Mouse (Mus musculus): ENCODE measurements at regions not wholly inside any gene's neighbourhood (a gene's known extent, or its start where the extent isn't known, plus 50 kb on each side); places are given as distances from the start of the nearest gene placed in this dataset.

- H3K27ac ChIP-seq (replicated peaks), result no peak overlapping the region
- no peaks in the 10 kb centered on the region for H3K27me3 ChIP-seq (replicated peaks)
- H3K36me3 ChIP-seq, result no peaks in the 10 kb centered on the region
- no peak overlapping the region for H3K4me3 ChIP-seq (replicated peaks)
- no peak for ATAC-seq (ENCODE audit: low FRiP score)
- H3K9me3 ChIP-seq (replicated peaks), result no peaks in the 10 kb centered on the region
- no peak overlapping the region for H3K9ac ChIP-seq (replicated peaks)
- H3K4me1 ChIP-seq, result no peaks in the 10 kb centered on the region
- H3K4me2 ChIP-seq, result no peak overlapping the region
- 70% methylated on average over 2 of the region's 2 CpGs for whole genome bisulfite sequencing
These were observed 99.2 kb upstream of the Lgalsl start for GRCm38 (mm10) chr11:20930045-20930444.

- no peaks in the 10 kb centered on the region for H3K36me3 ChIP-seq
These were observed 99.7 kb upstream of the Lgalsl start for GRCm38 (mm10) chr11:20930573-20930972.

GRCm38 (mm10) chr11:20934191-20935062 lies 103.6 kb upstream of the Lgalsl start:
- H3K36me3 ChIP-seq, result no peaks in the 10 kb centered on the region
- H3K9ac ChIP-seq (replicated peaks), result no peak overlapping the region
- H3K4me2 ChIP-seq, result no peak overlapping the region
- H3K27ac ChIP-seq (replicated peaks), result no peak overlapping the region
- ATAC-seq (ENCODE audit: low FRiP score), result no peak
- H3K4me3 ChIP-seq (replicated peaks), result no peak overlapping the region
- 43% methylated on average over 2 of the region's 2 CpGs for WGBS
- no peaks in the 10 kb centered on the region for H3K9me3 ChIP-seq (replicated peaks)
- H3K27me3 ChIP-seq (replicated peaks), result no peaks in the 10 kb centered on the region
- H3K4me1 ChIP-seq, result no peaks in the 10 kb centered on the region

More at GRCm38 (mm10) chr11:20930573-20930972, 99.7 kb upstream of the Lgalsl start:
- WGBS, result 88% methylated on average over 5 of the region's 5 CpGs
- H3K9ac ChIP-seq (replicated peaks), result no peak overlapping the region
- no peak for ATAC-seq (ENCODE audit: low FRiP score)
- no peaks in the 10 kb centered on the region for H3K27me3 ChIP-seq (replicated peaks)
- no peak overlapping the region for H3K27ac ChIP-seq (replicated peaks)
- no peak overlapping the region for H3K4me2 ChIP-seq
- H3K4me3 ChIP-seq (replicated peaks), result no peak overlapping the region
- no peaks in the 10 kb centered on the region for H3K9me3 ChIP-seq (replicated peaks)
- no peaks in the 10 kb centered on the region for H3K4me1 ChIP-seq

GRCm38 (mm10) chr11:20935063-20935370 lies 104.2 kb upstream of the Lgalsl start:
- Histone ChIP-seq H3K27ac (replicated peaks) (no peak overlapping the region), H3K4me2 (no peak overlapping the region), H3K4me3 (replicated peaks) (no peak overlapping the region), H3K4me1 (no peaks in the 10 kb centered on the region), H3K36me3 (no peaks in the 10 kb centered on the region), H3K9me3 (replicated peaks) (no peaks in the 10 kb centered on the region), H3K27me3 (replicated peaks) (no peaks in the 10 kb centered on the region), H3K9ac (replicated peaks) (no peak overlapping the region)
- no peak for ATAC-seq (ENCODE audit: low FRiP score)

- H3K4me1 ChIP-seq, result no peaks in the 10 kb centered on the region
- H3K27ac ChIP-seq (replicated peaks), result no peak overlapping the region
- no peaks in the 10 kb centered on the region for H3K27me3 ChIP-seq (replicated peaks)
- no peak for ATAC-seq (ENCODE audit: low FRiP score)
- 90% methylated on average over 2 of the region's 2 CpGs for WGBS
- H3K4me3 ChIP-seq (replicated peaks), result no peak overlapping the region
- H3K9ac ChIP-seq (replicated peaks), result no peak overlapping the region
- no peak overlapping the region for H3K4me2 ChIP-seq
- no peaks in the 10 kb centered on the region for H3K9me3 ChIP-seq (replicated peaks)
- no peaks in the 10 kb centered on the region for H3K36me3 ChIP-seq
These were observed 105.1 kb upstream of the Lgalsl start for GRCm38 (mm10) chr11:20935910-20936309.

- H3K4me1 ChIP-seq, result no peaks in the 10 kb centered on the region
- H3K4me3 ChIP-seq (replicated peaks), result no peak overlapping the region
- WGBS, result 93% methylated on average over 1 of the region's 1 CpGs
- H3K9ac ChIP-seq (replicated peaks), result no peak overlapping the region
- no peaks in the 10 kb centered on the region for H3K27me3 ChIP-seq (replicated peaks)
- no peak overlapping the region for H3K4me2 ChIP-seq
- ATAC-seq (ENCODE audit: low FRiP score), result no peak
- no peaks in the 10 kb centered on the region for H3K9me3 ChIP-seq (replicated peaks)
- no peak overlapping the region for H3K27ac ChIP-seq (replicated peaks)
- no peaks in the 10 kb centered on the region for H3K36me3 ChIP-seq
These were observed 106.1 kb upstream of the Lgalsl start for GRCm38 (mm10) chr11:20936996-20937395.

- H3K4me3 ChIP-seq (replicated peaks), result no peak overlapping the region
- H3K36me3 ChIP-seq, result no peaks in the 10 kb centered on the region
- H3K9me3 ChIP-seq (replicated peaks), result no peaks in the 10 kb centered on the region
- ATAC-seq (ENCODE audit: low FRiP score), result no peak
- H3K9ac ChIP-seq (replicated peaks), result no peak overlapping the region
- H3K4me1 ChIP-seq, result no peaks in the 10 kb centered on the region
- no peaks in the 10 kb centered on the region for H3K27me3 ChIP-seq (replicated peaks)
- H3K27ac ChIP-seq (replicated peaks), result no peak overlapping the region
- 91% methylated on average over 4 of the region's 4 CpGs for WGBS
- no peak overlapping the region for H3K4me2 ChIP-seq
These were observed 107.1 kb upstream of the Lgalsl start for GRCm38 (mm10) chr11:20937942-20938341.

GRCm38 (mm10) chr11:20939644-20940043 lies 108.8 kb upstream of the Lgalsl start:
- ATAC-seq (ENCODE audit: low FRiP score), result no peak
- no peak overlapping the region for H3K27ac ChIP-seq (replicated peaks)
- no peak overlapping the region for H3K4me2 ChIP-seq
- H3K4me3 ChIP-seq (replicated peaks), result no peak overlapping the region
- no peak overlapping the region for H3K9ac ChIP-seq (replicated peaks)
- H3K36me3 ChIP-seq, result no peaks in the 10 kb centered on the region
- WGBS, result 88% methylated on average over 4 of the region's 4 CpGs
- no peaks in the 10 kb centered on the region for H3K27me3 ChIP-seq (replicated peaks)
- no peaks in the 10 kb centered on the region for H3K4me1 ChIP-seq
- H3K9me3 ChIP-seq (replicated peaks), result no peaks in the 10 kb centered on the region

GRCm38 (mm10) chr11:20941546-20941945 lies 110.7 kb upstream of the Lgalsl start:
- Histone ChIP-seq H3K9me3 (replicated peaks) (no peaks in the 10 kb centered on the region), H3K4me3 (replicated peaks) (no peak overlapping the region), H3K27ac (replicated peaks) (no peak overlapping the region), H3K27me3 (replicated peaks) (no peaks in the 10 kb centered on the region), H3K9ac (replicated peaks) (no peak overlapping the region), H3K4me2 (no peak overlapping the region), H3K4me1 (no peaks in the 10 kb centered on the region), H3K36me3 (no peaks in the 10 kb centered on the region)
- ATAC-seq (ENCODE audit: low FRiP score), result no peak
- 35% methylated on average over 4 of the region's 4 CpGs for WGBS

GRCm38 (mm10) chr11:20955561-20955960 lies 124.7 kb upstream of the Lgalsl start:
- H3K4me3 ChIP-seq (replicated peaks), result no peak overlapping the region
- no peaks in the 10 kb centered on the region for H3K27me3 ChIP-seq (replicated peaks)
- H3K4me1 ChIP-seq, result no peaks in the 10 kb centered on the region
- no peak overlapping the region for H3K27ac ChIP-seq (replicated peaks)
- no peak overlapping the region for H3K4me2 ChIP-seq
- no peak overlapping the region for H3K9ac ChIP-seq (replicated peaks)
- no peak for ATAC-seq (ENCODE audit: low FRiP score)
- WGBS, result 75% methylated on average over 8 of the region's 8 CpGs
- no peaks in the 10 kb centered on the region for H3K9me3 ChIP-seq (replicated peaks)
- no peaks in the 10 kb centered on the region for H3K36me3 ChIP-seq

GRCm38 (mm10) chr11:20957766-20958165 lies 126.9 kb upstream of the Lgalsl start:
- H3K36me3 ChIP-seq, result no peaks in the 10 kb centered on the region
- no peak overlapping the region for H3K4me2 ChIP-seq
- H3K4me3 ChIP-seq (replicated peaks), result no peak overlapping the region
- no peaks in the 10 kb centered on the region for H3K9me3 ChIP-seq (replicated peaks)
- no peaks in the 10 kb centered on the region for H3K4me1 ChIP-seq
- WGBS, result 72% methylated on average over 2 of the region's 2 CpGs
- no peak for ATAC-seq (ENCODE audit: low FRiP score)
- H3K27me3 ChIP-seq (replicated peaks), result no peaks in the 10 kb centered on the region
- no peak overlapping the region for H3K27ac ChIP-seq (replicated peaks)
- no peak overlapping the region for H3K9ac ChIP-seq (replicated peaks)

GRCm38 (mm10) chr11:20958233-20958632 lies 127.4 kb upstream of the Lgalsl start:
- Histone ChIP-seq H3K4me2 (no peak overlapping the region), H3K4me3 (replicated peaks) (no peak overlapping the region), H3K27ac (replicated peaks) (no peak overlapping the region), H3K4me1 (no peaks in the 10 kb centered on the region), H3K9ac (replicated peaks) (no peak overlapping the region), H3K9me3 (replicated peaks) (no peaks in the 10 kb centered on the region), H3K27me3 (replicated peaks) (no peaks in the 10 kb centered on the region), H3K36me3 (no peaks in the 10 kb centered on the region)
- ATAC-seq (ENCODE audit: low FRiP score), result no peak
- 33% methylated on average over 5 of the region's 5 CpGs for WGBS
